Mouse (Mus musculus) R1 (cell line): Measurements from ENCODE around the gene Vwa7.
"Not testable (repeated sequence)": the region's sequence is repeated elsewhere in the genome, so short reads cannot be mapped to it uniquely, and the experiment has no call there.

Experiments used
- DNase-seq: peaks from one replicate; pipeline ENCODE4 v3.0.0-alpha.2; 2018; ENCODE audit warnings: low read depth, low spot score

Vwa7 gene

GRCm38 (mm10) chr17:35016376-35016775 is at the start of gene Vwa7:
Gene Vwa7 (plus strand): TSS chr17:35016579.
- no peak for DNase-seq

- not testable (repeated sequence) for DNase-seq
Observed at GRCm38 (mm10) chr17:34969822-34970221, 46.6 kb upstream of the Vwa7 start, which contains the start of gene Gm20481. Gene Gm20481 (plus strand): TSS chr17:34969912.

GRCm38 (mm10) chr17:34970850-34971249 is 45.5 kb upstream of the Vwa7 start:
- not testable (repeated sequence) for DNase-seq

- not testable (repeated sequence) for DNase-seq
Observed at GRCm38 (mm10) chr17:34971694-34972068, 44.7 kb upstream of the Vwa7 start.

GRCm38 (mm10) chr17:34972069-34972749 is 44.2 kb upstream of the Vwa7 start, which contains the start of the genes Hspa1a and Hspa1l:
Gene Hspa1a (minus strand): TSS chr17:34972156.
Gene Hspa1l (plus strand): TSS chr17:34972703.
- DNase-seq: peak; percentile 94

GRCm38 (mm10) chr17:34975581-34976492 is 40.5 kb upstream of the Vwa7 start:
- DNase-seq: no peak

GRCm38 (mm10) chr17:34977000-34977399 is 39.4 kb upstream of the Vwa7 start:
- DNase-seq: no peak

- no peak for DNase-seq
Observed at GRCm38 (mm10) chr17:34978239-34978638, 38.1 kb upstream of the Vwa7 start.

GRCm38 (mm10) chr17:34979631-34980030 is 36.7 kb upstream of the Vwa7 start:
- DNase-seq: no peak

- peak; percentile 76 for DNase-seq
Observed at GRCm38 (mm10) chr17:34980655-34981054, 35.7 kb upstream of the Vwa7 start.

- DNase-seq: peak; percentile 95
Observed at GRCm38 (mm10) chr17:34981690-34982180, 34.6 kb upstream of the Vwa7 start, which contains the start of gene Lsm2. Gene Lsm2 (plus strand): TSS chr17:34981862.

- no peak for DNase-seq
Observed at GRCm38 (mm10) chr17:34982328-34982727, 34.1 kb upstream of the Vwa7 start.

- peak; percentile 60 for DNase-seq
Observed at GRCm38 (mm10) chr17:34984218-34984617, 32.2 kb upstream of the Vwa7 start.

- no peak for DNase-seq
Observed at GRCm38 (mm10) chr17:34994751-34995150, 21.6 kb upstream of the Vwa7 start.

GRCm38 (mm10) chr17:34995192-34995591 is 21.2 kb upstream of the Vwa7 start:
- DNase-seq: not testable (repeated sequence)

- not testable (repeated sequence) for DNase-seq
Observed at GRCm38 (mm10) chr17:34995927-34996326, 20.5 kb upstream of the Vwa7 start.

- peak; percentile 62 for DNase-seq
Observed at GRCm38 (mm10) chr17:34996411-34997141, 19.8 kb upstream of the Vwa7 start.

GRCm38 (mm10) chr17:34997142-34997483 is 19.3 kb upstream of the Vwa7 start:
- no peak for DNase-seq

GRCm38 (mm10) chr17:34998526-34999430 is 17.6 kb upstream of the Vwa7 start:
- DNase-seq: no peak

- DNase-seq: peak; percentile 66
Observed at GRCm38 (mm10) chr17:34999871-35000716, 16.3 kb upstream of the Vwa7 start.
